Mouse (Mus musculus) right cerebral cortex, postnatal 14 days (tissue): ENCODE measurements at regions not wholly inside any gene's neighbourhood (a gene's known extent, or its start where the extent isn't known, plus 50 kb on each side); places are given as distances from the start of the nearest gene placed in this dataset.

Experiments used
- DNase-seq: peaks from one replicate; pipeline ENCODE4 v3.0.0; 2022

- no peak for DNase-seq
These were observed 386.3 kb upstream of the Nr2f2 start for GRCm38 (mm10) chr7:70752802-70753218.

- no peak for DNase-seq
These were observed 382.3 kb upstream of the Nr2f2 start for GRCm38 (mm10) chr7:70748884-70749283.

- DNase-seq, result no peak
These were observed 381.8 kb upstream of the Nr2f2 start for GRCm38 (mm10) chr7:70748345-70748744.

- no peak for DNase-seq
These were observed 377.8 kb upstream of the Nr2f2 start for GRCm38 (mm10) chr7:70744296-70744695.

- no peak for DNase-seq
These were observed 369.1 kb upstream of the Nr2f2 start for GRCm38 (mm10) chr7:70735591-70735990.

- DNase-seq, result no peak
These were observed 367.0 kb upstream of the Nr2f2 start for GRCm38 (mm10) chr7:70733501-70733900.

GRCm38 (mm10) chr7:70729896-70730295 lies 363.4 kb upstream of the Nr2f2 start:
- DNase-seq, result no peak

GRCm38 (mm10) chr7:70718149-70718765 lies 351.7 kb upstream of the Nr2f2 start:
- peak; percentile 27 for DNase-seq

GRCm38 (mm10) chr7:70717608-70718007 lies 351.1 kb upstream of the Nr2f2 start:
- no peak for DNase-seq

- DNase-seq, result no peak
These were observed 350.4 kb upstream of the Nr2f2 start for GRCm38 (mm10) chr7:70716811-70717458.

- DNase-seq, result peak; percentile 23
These were observed 345.6 kb upstream of the Nr2f2 start for GRCm38 (mm10) chr7:70712141-70712540.

GRCm38 (mm10) chr7:70706281-70706680 lies 339.7 kb upstream of the Nr2f2 start:
- no peak for DNase-seq

- DNase-seq, result no peak
These were observed 337.2 kb upstream of the Nr2f2 start for GRCm38 (mm10) chr7:70703784-70704183.

GRCm38 (mm10) chr7:70700461-70700860 lies 333.9 kb upstream of the Nr2f2 start:
- DNase-seq, result no peak

- DNase-seq, result no peak
These were observed 332.9 kb upstream of the Nr2f2 start for GRCm38 (mm10) chr7:70699391-70699790.

GRCm38 (mm10) chr7:70698986-70699385 lies 332.5 kb upstream of the Nr2f2 start:
- no peak for DNase-seq

- no peak for DNase-seq
These were observed 325.6 kb upstream of the Nr2f2 start for GRCm38 (mm10) chr7:70692160-70692559.

- no peak for DNase-seq
These were observed 324.3 kb upstream of the Nr2f2 start for GRCm38 (mm10) chr7:70690845-70691244.

GRCm38 (mm10) chr7:70669065-70669464 lies 302.5 kb upstream of the Nr2f2 start:
- no peak for DNase-seq

- no peak for DNase-seq
These were observed 293.6 kb upstream of the Nr2f2 start for GRCm38 (mm10) chr7:70660162-70660561.

GRCm38 (mm10) chr7:70649760-70650377 lies 283.3 kb upstream of the Nr2f2 start:
- no peak for DNase-seq

- no peak for DNase-seq
These were observed 280.3 kb upstream of the Nr2f2 start for GRCm38 (mm10) chr7:70646801-70647200.

GRCm38 (mm10) chr7:70643694-70644301 lies 277.3 kb upstream of the Nr2f2 start:
- no peak for DNase-seq

GRCm38 (mm10) chr7:70643055-70643454 lies 276.5 kb upstream of the Nr2f2 start:
- DNase-seq, result no peak
